Mouse (Mus musculus): Measurements from ENCODE around the gene Lime1. TPM values are rescaled to one million over a fixed set of nuclear protein-coding genes. Genes with fewer than 3 reads are reported as not detected.

Gene Lime1
- polyA plus RNA-seq (2012; ENCODE audit: low replicate concordance): 46.2 and 128 TPM in 2 replicates

GRCm38 (mm10) chr2:181379778-181380177, at the start of gene Lime1:
TSS of gene Lime1 (plus strand) at chr2:181380078.

GRCm38 (mm10) chr2:181364860-181365596, 14.8 kb upstream of the Lime1 start, which contains the start of the genes Zgpat and Arfrp1:
TSS of gene Zgpat (plus strand) at chr2:181364928.
TSS of gene Arfrp1 (minus strand) at chr2:181365404.

Other genes with a start within 250 kb of the Lime1 start
- gene Kcnq2, start 244.8 kb upstream of the Lime1 start, polyA plus RNA-seq (2012; ENCODE audit: low replicate concordance): not detected in 2 replicates
- gene Eef1a2, start 223.1 kb upstream of the Lime1 start, polyA plus RNA-seq (2012; ENCODE audit: low replicate concordance): not detected in 2 replicates
- gene Ppdpf, start 192.8 kb upstream of the Lime1 start, polyA plus RNA-seq (2012; ENCODE audit: low replicate concordance): 250 and 398 TPM in 2 replicates
- not detected in 2 replicates for gene Ptk6, start 177.3 kb upstream of the Lime1 start, polyA plus RNA-seq (2012; ENCODE audit: low replicate concordance)
- gene Srms, start 166.9 kb upstream of the Lime1 start, polyA plus RNA-seq (2012; ENCODE audit: low replicate concordance): 0.22 TPM in 1 of 2 replicates, not detected in the other
- not detected in 2 replicates for gene Fndc11, start 160.1 kb upstream of the Lime1 start, polyA plus RNA-seq (2012; ENCODE audit: low replicate concordance)
- 22.3 and 46.5 TPM in 2 replicates for gene Helz2, start 138.1 kb upstream of the Lime1 start, polyA plus RNA-seq (2012; ENCODE audit: low replicate concordance)
- 13.5 and 32.3 TPM in 2 replicates for gene Gmeb2, start 92.0 kb upstream of the Lime1 start, polyA plus RNA-seq (2012; ENCODE audit: low replicate concordance)
- not detected in 2 replicates for gene Stmn3, start 65.6 kb upstream of the Lime1 start, polyA plus RNA-seq (2012; ENCODE audit: low replicate concordance)
- 9.3 and 28.8 TPM in 2 replicates for gene Rtel1, start 60.3 kb upstream of the Lime1 start, polyA plus RNA-seq (2012; ENCODE audit: low replicate concordance)
- gene Zgpat, start 15.2 kb upstream of the Lime1 start, polyA plus RNA-seq (2012; ENCODE audit: low replicate concordance): 21.1 and 22.1 TPM in 2 replicates
- gene Arfrp1, start 14.7 kb upstream of the Lime1 start, polyA plus RNA-seq (2012; ENCODE audit: low replicate concordance): 9.7 and 13.9 TPM in 2 replicates
- gene Zbtb46, start 79.3 kb downstream of the Lime1 start, polyA plus RNA-seq (2012; ENCODE audit: low replicate concordance): 5.7 and 8.6 TPM in 2 replicates
- gene Abhd16b, start 113.1 kb downstream of the Lime1 start, polyA plus RNA-seq (2012; ENCODE audit: low replicate concordance): 0.13 TPM in 1 of 2 replicates, not detected in the other
- 4.8 and 42.6 TPM in 2 replicates for gene Tpd52l2, start 117.1 kb downstream of the Lime1 start, polyA plus RNA-seq (2012; ENCODE audit: low replicate concordance)
- gene Dnajc5, start 140.4 kb downstream of the Lime1 start, polyA plus RNA-seq (2012; ENCODE audit: low replicate concordance): 35.7 and 46.0 TPM in 2 replicates
- 57.4 and 68.8 TPM in 2 replicates for gene Uckl1, start 204.8 kb downstream of the Lime1 start, polyA plus RNA-seq (2012; ENCODE audit: low replicate concordance)
- gene Prpf6, start 211.8 kb downstream of the Lime1 start, polyA plus RNA-seq (2012; ENCODE audit: low replicate concordance): 6.2 and 14.6 TPM in 2 replicates
- 31.7 and 74.3 TPM in 2 replicates for gene Zfp512b, start 212.7 kb downstream of the Lime1 start, polyA plus RNA-seq (2012; ENCODE audit: low replicate concordance)
- 2.7 and 4.1 TPM in 2 replicates for gene Samd10, start 219.1 kb downstream of the Lime1 start, polyA plus RNA-seq (2012; ENCODE audit: low replicate concordance)